In genomic region chr19:5273916-5274315, GRCm38 (mm10) we compare ENCODE assay signal across 9 mouse cellular contexts. TPM values are rescaled to one million over a fixed set of nuclear protein-coding genes. Genes with fewer than 3 reads are reported as not detected.
DNase-seq lines count a peak whose midpoint lies in the region; ATAC-seq and TF ChIP-seq lines count a peak whose summit lies in the region.
"Had no signal": no experiment of that assay in that cellular context is flagged by ENCODE, and none has a peak within 500 bp of the region (broad histone marks: within the 10 kb centered on the region; RNA-seq: fewer than 3 reads in every experiment).

No protein-coding gene starts in this region.

- no peak overlapping the region for H3K9ac ChIP-seq in forebrain, embryonic 14.5 days (ENCODE audit: low read length)

- no peaks in the 10 kb centered on the region for H3K27me3 ChIP-seq in forebrain, embryonic 10.5 days (ENCODE audit: poor library complexity, severe bottlenecking)
- no peaks in the 10 kb centered on the region for H3K27me3 ChIP-seq in forebrain, embryonic 14.5 days (replicated peaks; ENCODE audit: control insufficient read depth, insufficient read depth, low read length)

- no peak for DNase-seq in forebrain, embryonic 10.5 days (ENCODE audit: extremely low spot score, low spot score)
- no peak for DNase-seq in forebrain, embryonic 14.5 days (ENCODE audit: low spot score)
- DNase-seq in heart, postnatal 36 days, result peak; percentile 27 to 37
- no peak for DNase-seq in frontal cortex, adult 2 months (ENCODE audit: extremely low spot score in 1 of 2, low spot score in 1 of 2)
- DNase-seq in cerebellum, postnatal 4 days (ENCODE audit: low spot score in 2 of 2), result no peak
- DNase-seq in cerebellum, adult 18-20 months, result no peak
- DNase-seq: cerebellum, adult 11 months had no signal

- no peaks in the 10 kb centered on the region; the same call in 1 of the 2 replicates for H3K9me3 ChIP-seq in forebrain, embryonic 10.5 days
- H3K9me3 ChIP-seq in forebrain, embryonic 14.5 days (replicated peaks; ENCODE audit: control insufficient read depth, low read length), result no peaks in the 10 kb centered on the region

- H3K27ac ChIP-seq in forebrain, embryonic 10.5 days, result peak overlapping the region; percentile 94
- no peak overlapping the region for H3K27ac ChIP-seq in forebrain, embryonic 14.5 days (ENCODE audit: low read depth, low read length)
- H3K27ac ChIP-seq in bone marrow macrophage, adult 2 months (ENCODE audit: insufficient read depth, low read depth, low read length), result peak overlapping the region; percentile 82
- H3K27ac ChIP-seq in macrophage, result peak overlapping the region; percentile 67

- no peak for TF ChIP-seq CTCF in bone marrow macrophage, adult 2 months (IDR thresholded peaks at IDR 0.05; ENCODE audit: low read depth, low read length)

- no peak overlapping the region for H3K4me2 ChIP-seq in forebrain, embryonic 14.5 days (ENCODE audit: low read length)

- WGBS in forebrain, embryonic 10.5 days, result 75% methylated on average over 4 of the region's 4 CpGs
- 80% methylated on average over 4 of the region's 4 CpGs for WGBS in forebrain, embryonic 14.5 days
- WGBS in macrophage (ENCODE audit: missing documents), result 24% methylated on average over 4 of the region's 4 CpGs

- H3K4me3 ChIP-seq in forebrain, embryonic 10.5 days, result peak overlapping the region; percentile 96; the same call in 1 of the 2 replicates
- no peak overlapping the region for H3K4me3 ChIP-seq in forebrain, embryonic 14.5 days (ENCODE audit: low read depth, low read length)
- no peak overlapping the region for H3K4me3 ChIP-seq in bone marrow macrophage, adult 2 months (ENCODE audit: insufficient read depth, low read length)
- no peak overlapping the region for H3K4me3 ChIP-seq in macrophage (ENCODE audit: inconsistent target)

- TF ChIP-seq POLR2A in bone marrow macrophage, adult 2 months (IDR thresholded peaks at IDR 0.05; ENCODE audit: borderline replicate concordance, low read depth, low read length), result no peak

- no peak for ATAC-seq in forebrain, embryonic 14.5 days

- peaks cover 32% of the 10 kb centered on the region for H3K4me1 ChIP-seq in forebrain, embryonic 10.5 days
- peaks cover 17% of the 10 kb centered on the region for H3K4me1 ChIP-seq in forebrain, embryonic 14.5 days (ENCODE audit: control insufficient read depth, insufficient read depth, low read length)
- H3K4me1 ChIP-seq in bone marrow macrophage, adult 2 months (ENCODE audit: control insufficient read depth, insufficient read depth, low read length), result peaks cover 27% of the 10 kb centered on the region

- peaks cover 53% of the 10 kb centered on the region for H3K36me3 ChIP-seq in forebrain, embryonic 10.5 days (replicated peaks)
- peaks cover 49% of the 10 kb centered on the region for H3K36me3 ChIP-seq in forebrain, embryonic 14.5 days (ENCODE audit: control insufficient read depth, insufficient read depth, low read length)
- peaks cover 22% of the 10 kb centered on the region for H3K36me3 ChIP-seq in macrophage (ENCODE audit: inconsistent target)

- H3K79me2 ChIP-seq in macrophage (ENCODE audit: inconsistent target), result peaks cover 41% of the 10 kb centered on the region; the same call in 1 of the 2 replicates

- intact Hi-C loops in heart, postnatal 36 days (cut with DNase I), result no loop called here

RNA-seq across cellular contexts. Expression of gene Pacs1, which starts 1.0 kb away (rescaled TPM):
- polyA plus RNA-seq in forebrain, embryonic 10.5 days (2016; fragmentation: Nextera tagmentation; extraction: Ambion mirVana), result 21.3 and 22.7 TPM in 2 replicates
- 25.0 and 29.4 TPM in 2 replicates for polyA plus RNA-seq in forebrain, embryonic 14.5 days (2014; fragmentation: Nextera tagmentation; extraction: Ambion mirVana)
- polyA plus RNA-seq in bone marrow macrophage, adult 2 months (2012; ENCODE audit: insufficient read depth, insufficient read length, missing spikeins), result 25.2 and 32.7 TPM in 2 replicates
- total RNA-seq in heart, postnatal 36 days (2021), result 10 to 100 TPM; 19.9 to 21.5 TPM
- 10 to 100 TPM in 22 of 26 experiments, 1 to 10 TPM in 4; 5.5 to 41.2 (median 21.1) TPM for total RNA-seq in macrophage (2018; cell fraction: chromatin; rRNA removed)
- 10 to 100 TPM; 10.6 to 24.6 (median 15.4) TPM for total RNA-seq in macrophage (2018; cell fraction: cytosol; rRNA removed)
- 10 to 100 TPM in 21 of 26 experiments, 1 to 10 TPM in 5; 5.8 to 27.9 (median 14.0) TPM for total RNA-seq in macrophage (2018; cell fraction: nucleus; rRNA removed)
- 14.8 to 16.9 TPM (median 16.9 TPM) in 3 replicates for polyA plus RNA-seq in macrophage (2018)
- polyA plus RNA-seq in frontal cortex, adult 2 months (2012; rRNA removed), result 43.3 and 47.3 TPM in 2 replicates

RNA-seq across cellular contexts. Expression of gene Sf3b2, which starts 21.3 kb away (rescaled TPM):
- polyA plus RNA-seq in forebrain, embryonic 10.5 days (2016; fragmentation: Nextera tagmentation; extraction: Ambion mirVana), result 458 and 482 TPM in 2 replicates
- 298 and 333 TPM in 2 replicates for polyA plus RNA-seq in forebrain, embryonic 14.5 days (2014; fragmentation: Nextera tagmentation; extraction: Ambion mirVana)
- 141 and 143 TPM in 2 replicates for polyA plus RNA-seq in bone marrow macrophage, adult 2 months (2012; ENCODE audit: insufficient read depth, insufficient read length, missing spikeins)
- 100 to 1,000 TPM; 115 to 128 TPM for total RNA-seq in heart, postnatal 36 days (2021)
- total RNA-seq in macrophage (2018; cell fraction: chromatin; rRNA removed), result 100 to 1,000 TPM in 22 of 26 experiments, 10 to 100 TPM in 4; 59.9 to 238 (median 176) TPM
- 100 to 1,000 TPM; 106 to 183 (median 148) TPM for total RNA-seq in macrophage (2018; cell fraction: cytosol; rRNA removed)
- 100 to 1,000 TPM in 25 of 26 experiments, 10 to 100 TPM in 1; 95.7 to 229 (median 165) TPM for total RNA-seq in macrophage (2018; cell fraction: nucleus; rRNA removed)
- 131 to 171 TPM (median 133 TPM) in 3 replicates for polyA plus RNA-seq in macrophage (2018)
- 168 and 172 TPM in 2 replicates for polyA plus RNA-seq in frontal cortex, adult 2 months (2012; rRNA removed)

RNA-seq across cellular contexts. Expression of gene Gal3st3, which starts 24.2 kb away (rescaled TPM):
- 10.3 and 12.1 TPM in 2 replicates for polyA plus RNA-seq in forebrain, embryonic 10.5 days (2016; fragmentation: Nextera tagmentation; extraction: Ambion mirVana)
- polyA plus RNA-seq in forebrain, embryonic 14.5 days (2014; fragmentation: Nextera tagmentation; extraction: Ambion mirVana), result 20.9 and 26.3 TPM in 2 replicates
- polyA plus RNA-seq in bone marrow macrophage, adult 2 months (2012; ENCODE audit: insufficient read depth, insufficient read length, missing spikeins), result not detected in 2 replicates
- total RNA-seq in heart, postnatal 36 days (2021), result 10 to 100 TPM; 20.0 to 24.2 TPM
- not detected for total RNA-seq in macrophage (2018; cell fraction: chromatin; rRNA removed)
- not detected for total RNA-seq in macrophage (2018; cell fraction: cytosol; rRNA removed)
- not detected for total RNA-seq in macrophage (2018; cell fraction: nucleus; rRNA removed)
- not detected in 3 replicates for polyA plus RNA-seq in macrophage (2018)
- polyA plus RNA-seq in frontal cortex, adult 2 months (2012; rRNA removed), result 61.5 and 70.3 TPM in 2 replicates

Comparison
In these comparisons a context has a peak if more than half of its experiments do, and no peak if none do; other contexts are left out.
1. DNase-seq: peak in heart, postnatal 36 days (2 of 2); none in forebrain, embryonic 10.5 days (single experiment), forebrain, embryonic 14.5 days (single experiment), frontal cortex, adult 2 months (0 of 2), cerebellum, postnatal 4 days (0 of 2) and cerebellum, adult 18-20 months (0 of 2).
2. RNA of gene Gal3st3, which starts 24.2 kb away (polyA plus RNA-seq): 61.5 to 70.3 TPM in frontal cortex, adult 2 months, 20.9 to 26.3 TPM in forebrain, embryonic 14.5 days and 10.3 to 12.1 TPM in forebrain, embryonic 10.5 days; not detected in bone marrow macrophage, adult 2 months and not detected in macrophage; every median in the first group is over 10 times any median in the second.